Mouse (Mus musculus) MEL (cell line): ENCODE results near the gene Gfpt2.

ENCODE experiments used
- CTCF ChIP-seq, 3 experiments: IDR thresholded peaks in 2 of 3; conservative IDR thresholded peaks in 1 of 3; 2 replicates each; pipeline ENCODE4 v1.5.1; 2011 to 2012; ENCODE audit warnings: low read length in 3 of 3, low read depth in 2 of 3, mild to moderate bottlenecking in 2 of 3, improper control_type of control experiment in 1 of 3, inconsistent platforms in 1 of 3, mixed read lengths in 1 of 3, moderate library complexity in 1 of 3; ENCODE audit not compliant: control insufficient read depth in 1 of 3, insufficient read depth in 1 of 3, poor library complexity in 1 of 3, severe bottlenecking in 1 of 3
- EP300 ChIP-seq, 2 experiments: IDR thresholded peaks; 2 replicates each; pipeline ENCODE4 v1.6.1; 2011; ENCODE audit warnings: improper control_type of control experiment in 2 of 2, low read length in 2 of 2, low read depth in 1 of 2, mild to moderate bottlenecking in 1 of 2
- HCFC1 ChIP-seq: IDR thresholded peaks from 2 replicates; pipeline ENCODE4 v1.6.1; 2012; ENCODE audit warnings: low read depth, mild to moderate bottlenecking, inconsistent platforms, low read length, improper control_type of control experiment, moderate library complexity
- MEF2A ChIP-seq: IDR thresholded peaks from 2 replicates; pipeline ENCODE4 v1.6.1; 2014; ENCODE audit warnings: low read depth, mild to moderate bottlenecking, inconsistent platforms, low read length, improper control_type of control experiment; ENCODE audit not compliant: poor library complexity, insufficient replicate concordance, severe bottlenecking; ENCODE audit errors: extremely low read depth
- NELFE ChIP-seq: IDR thresholded peaks from 2 replicates; pipeline ENCODE4 v1.6.1; 2011; ENCODE audit warnings: low read depth, low read length, improper control_type of control experiment
- TAL1 ChIP-seq: IDR thresholded peaks from 2 replicates; pipeline ENCODE4 v1.6.1; 2012; ENCODE audit warnings: mild to moderate bottlenecking, inconsistent platforms, low read length, moderate library complexity, mixed read lengths
- USF1 ChIP-seq: IDR thresholded peaks from 2 replicates; pipeline ENCODE4 v1.6.1; 2014; ENCODE audit warnings: low read depth, mild to moderate bottlenecking, inconsistent platforms, low read length, improper control_type of control experiment, moderate library complexity

GRCm38 (mm10) chr11:49818869-49819566, 25.0 kb downstream of the Gfpt2 start:
- TF ChIP-seq CTCF (IDR thresholded peaks at IDR 0.05 in 2 of 3, conservative IDR thresholded peaks at IDR 0.05 in 1 of 3; ENCODE audit: control insufficient read depth in 1 of 3, insufficient read depth in 1 of 3, low read depth in 2 of 3, low read length in 3 of 3, poor library complexity in 1 of 3, severe bottlenecking in 1 of 3) (no peak), HCFC1 (no peak), TAL1 (no peak), EP300 (IDR thresholded peaks at IDR 0.05; ENCODE audit: low read depth in 1 of 2, low read length in 2 of 2) (no peak), USF1 (no peak), MEF2A (no peak), NELFE (no peak)
